Mouse (Mus musculus) left cerebral cortex, postnatal 36 days (tissue): ENCODE measurements at regions not wholly inside any gene's neighbourhood (a gene's known extent, or its start where the extent isn't known, plus 50 kb on each side); places are given as distances from the start of the nearest gene placed in this dataset.

Experiments
- DNase-seq, 2 experiments: peaks; one replicate each; pipeline ENCODE4 v3.0.0; 2021 to 2022; ENCODE audit warnings: low spot score in 2 of 2, mixed read lengths in 1 of 2
- intact Hi-C: fragments of 180-260 bp; cut with DNase I; formaldehyde crosslinking; loops from one replicate; pipeline ENCODE4 v1.15.1; 2025

DNA sequence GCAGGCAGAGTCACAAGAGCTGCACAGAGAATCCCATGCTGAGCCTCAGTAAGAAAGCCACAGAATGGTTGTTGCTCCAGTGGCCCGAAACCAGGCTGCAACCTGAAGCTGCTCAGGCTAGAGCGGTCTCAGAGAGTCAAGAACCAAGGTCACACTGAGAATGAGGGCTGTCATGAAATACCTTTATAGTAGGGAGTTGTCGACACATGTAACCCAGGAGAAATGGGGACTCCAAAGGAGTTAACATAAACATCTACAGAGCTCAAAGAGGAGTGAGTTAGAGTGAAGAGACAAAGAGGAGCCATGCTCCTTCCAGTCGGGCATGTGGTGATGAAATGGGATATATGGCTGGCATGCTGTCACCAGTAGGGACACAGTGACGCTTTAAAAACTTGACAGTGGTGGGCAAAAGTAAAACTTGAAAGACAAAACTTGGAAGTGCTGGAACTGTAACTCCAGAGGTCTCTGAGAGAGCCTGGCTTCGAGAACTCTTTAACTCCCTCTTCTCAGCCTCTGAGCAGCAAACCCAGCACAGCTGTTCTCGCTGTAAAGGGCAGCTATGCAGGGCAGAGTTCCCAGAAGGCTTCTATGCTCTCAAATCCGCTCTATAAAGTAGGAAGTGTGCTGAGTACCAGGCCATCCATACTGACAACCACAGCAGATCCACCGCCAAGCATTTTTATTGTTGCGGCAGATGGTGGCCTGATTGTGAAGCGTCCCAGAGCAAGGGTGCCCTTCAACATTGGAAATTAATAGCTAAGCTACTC, 52.9 kb upstream of the Pthlh start:
- DNase-seq, result no peak
- intact Hi-C loops, result no loop called here

DNA sequence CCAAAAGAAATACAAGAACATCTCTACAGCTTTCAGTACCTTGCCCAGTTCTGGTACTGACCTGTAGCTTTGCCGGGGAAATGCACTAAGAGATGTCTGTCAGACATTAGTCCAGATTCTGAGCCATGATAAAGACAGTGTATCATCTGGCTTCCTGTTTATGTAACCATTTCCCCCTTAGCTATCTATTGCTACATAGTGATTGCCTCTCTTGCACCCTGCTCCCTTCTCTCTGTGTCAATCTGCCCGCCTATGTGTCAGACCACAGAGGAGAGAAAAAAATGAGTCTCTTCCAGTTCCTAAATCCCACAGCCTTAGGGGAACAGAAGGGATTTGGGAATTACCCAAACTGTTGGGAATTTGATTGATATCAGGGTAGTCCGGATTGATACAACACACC, 52.2 kb upstream of the Pthlh start:
- intact Hi-C loops, result no loop called here
- no peak for DNase-seq

- no peak for DNase-seq
- intact Hi-C loops, result no loop called here
Measured at GRCm38 (mm10) chr6:147315207-147315606, 51.2 kb upstream of the Pthlh start.
